ENCODE assay signal across 32 mouse cellular contexts in the genomic region with DNA sequence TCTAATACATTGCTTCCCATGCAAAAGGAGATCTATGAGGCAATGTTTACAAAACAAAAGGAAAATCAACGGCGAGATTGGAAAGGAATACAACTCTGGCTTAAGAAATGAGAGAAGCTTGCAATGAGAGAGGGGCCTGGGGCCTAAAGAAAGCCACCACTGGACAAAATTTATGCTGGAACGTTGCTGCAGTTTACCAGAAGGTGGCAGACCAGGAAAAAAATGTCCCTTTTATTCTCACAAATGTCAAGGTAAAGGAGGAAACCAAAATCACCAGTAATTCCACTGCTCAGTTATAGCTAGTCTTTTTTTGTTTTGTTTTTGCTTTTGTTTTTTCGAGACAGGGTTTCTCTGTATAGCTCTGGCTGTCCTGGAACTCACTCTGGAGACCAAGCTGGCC. TPM values are rescaled to one million over a fixed set of nuclear protein-coding genes. Genes with fewer than 3 reads are reported as not detected.
A peak's percentile ranks its signal among the peaks of the same experiment; 100 is the strongest.
DNase-seq lines count a peak whose midpoint lies in the region; ATAC-seq and TF ChIP-seq lines count a peak whose summit lies in the region.
"Had no signal": no experiment of that assay in that cellular context is flagged by ENCODE, and none has a peak within 500 bp of the region (broad histone marks: within the 10 kb centered on the region; RNA-seq: fewer than 3 reads in every experiment).

No protein-coding gene starts in this region.

- H3K9me3 ChIP-seq in hindbrain, postnatal 0 days (ENCODE audit: low read length), result no peaks in the 10 kb centered on the region
- no peaks in the 10 kb centered on the region for H3K9me3 ChIP-seq in hindbrain, embryonic 12.5 days (replicated peaks)
- no peaks in the 10 kb centered on the region for H3K9me3 ChIP-seq in midbrain, embryonic 14.5 days (ENCODE audit: control insufficient read depth, low read length)
- no peaks in the 10 kb centered on the region for H3K9me3 ChIP-seq in midbrain, embryonic 10.5 days (replicated peaks)
- no peaks in the 10 kb centered on the region for H3K9me3 ChIP-seq in stomach, postnatal 0 days (ENCODE audit: control insufficient read depth, low read length)
- H3K9me3 ChIP-seq: embryonic facial prominence, embryonic 13.5 days; forebrain, embryonic 12.5 days; hindbrain, embryonic 13.5 days; limb, embryonic 13.5 days; liver, embryonic 13.5 days; lung, embryonic 15.5 days; midbrain, embryonic 15.5 days; neural tube, embryonic 13.5 days had no signal

- no peak overlapping the region for H3K4me3 ChIP-seq in hindbrain, postnatal 0 days (ENCODE audit: low read length)
- no peak overlapping the region for H3K4me3 ChIP-seq in hindbrain, embryonic 12.5 days
- H3K4me3 ChIP-seq in midbrain, embryonic 14.5 days (replicated peaks; ENCODE audit: low read depth, low read length), result no peak overlapping the region
- no peak overlapping the region for H3K4me3 ChIP-seq in midbrain, embryonic 10.5 days
- H3K4me3 ChIP-seq in stomach, postnatal 0 days (ENCODE audit: low read depth, low read length), result no peak overlapping the region
- H3K4me3 ChIP-seq: embryonic facial prominence, embryonic 13.5 days; erythroblast, embryonic 14.5 days; forebrain, embryonic 12.5 days; hindbrain, embryonic 13.5 days; limb, embryonic 13.5 days; liver, embryonic 13.5 days; lung, embryonic 15.5 days; midbrain, embryonic 15.5 days; myocyte; neural tube, embryonic 13.5 days had no signal

- no peaks in the 10 kb centered on the region for H3K27me3 ChIP-seq in hindbrain, postnatal 0 days (ENCODE audit: insufficient read depth, low read length)
- no peaks in the 10 kb centered on the region for H3K27me3 ChIP-seq in hindbrain, embryonic 12.5 days
- no peaks in the 10 kb centered on the region for H3K27me3 ChIP-seq in midbrain, embryonic 14.5 days (ENCODE audit: control insufficient read depth, insufficient read depth, low read length)
- no peaks in the 10 kb centered on the region for H3K27me3 ChIP-seq in midbrain, embryonic 10.5 days (ENCODE audit: low read depth, poor library complexity, severe bottlenecking)
- H3K27me3 ChIP-seq in stomach, postnatal 0 days (ENCODE audit: control insufficient read depth, insufficient read depth, low read length), result no peaks in the 10 kb centered on the region
- H3K27me3 ChIP-seq: embryonic facial prominence, embryonic 13.5 days; forebrain, embryonic 12.5 days; hindbrain, embryonic 13.5 days; limb, embryonic 13.5 days; liver, embryonic 13.5 days; lung, embryonic 15.5 days; midbrain, embryonic 15.5 days; neural tube, embryonic 13.5 days had no signal

- no peak overlapping the region for H3K9ac ChIP-seq in hindbrain, postnatal 0 days (replicated peaks; ENCODE audit: low read length)
- H3K9ac ChIP-seq in hindbrain, embryonic 12.5 days, result no peak overlapping the region
- no peak overlapping the region for H3K9ac ChIP-seq in midbrain, embryonic 14.5 days (replicated peaks; ENCODE audit: low read length)
- H3K9ac ChIP-seq in stomach, postnatal 0 days (ENCODE audit: low read length), result no peak overlapping the region
- H3K9ac ChIP-seq: embryonic facial prominence, embryonic 13.5 days; forebrain, embryonic 12.5 days; limb, embryonic 13.5 days; liver, embryonic 13.5 days; lung, embryonic 15.5 days; midbrain, embryonic 15.5 days; neural tube, embryonic 13.5 days had no signal

- H3K4me1 ChIP-seq in hindbrain, postnatal 0 days (ENCODE audit: insufficient read depth, low read length), result no peaks in the 10 kb centered on the region
- H3K4me1 ChIP-seq in hindbrain, embryonic 12.5 days, result no peaks in the 10 kb centered on the region
- H3K4me1 ChIP-seq in midbrain, embryonic 14.5 days (ENCODE audit: control insufficient read depth, insufficient read depth, low read length), result no peaks in the 10 kb centered on the region
- no peaks in the 10 kb centered on the region for H3K4me1 ChIP-seq in midbrain, embryonic 10.5 days
- H3K4me1 ChIP-seq in stomach, postnatal 0 days (replicated peaks; ENCODE audit: control insufficient read depth, insufficient read depth), result no peaks in the 10 kb centered on the region
- H3K4me1 ChIP-seq: forebrain, embryonic 12.5 days; hindbrain, embryonic 13.5 days; limb, embryonic 13.5 days; liver, embryonic 13.5 days; lung, embryonic 15.5 days; midbrain, embryonic 15.5 days; neural tube, embryonic 13.5 days had no signal

- H3K4me2 ChIP-seq in hindbrain, postnatal 0 days (ENCODE audit: low read depth, low read length), result no peak overlapping the region
- H3K4me2 ChIP-seq in hindbrain, embryonic 12.5 days (replicated peaks), result no peak overlapping the region
- H3K4me2 ChIP-seq in midbrain, embryonic 14.5 days (ENCODE audit: low read length), result no peak overlapping the region
- no peak overlapping the region for H3K4me2 ChIP-seq in stomach, postnatal 0 days (replicated peaks; ENCODE audit: low read depth)
- H3K4me2 ChIP-seq: embryonic facial prominence, embryonic 13.5 days; forebrain, embryonic 12.5 days; heart, embryonic 11.5 days; hindbrain, embryonic 13.5 days; limb, embryonic 13.5 days; liver, embryonic 13.5 days; lung, embryonic 15.5 days; midbrain, embryonic 15.5 days; neural tube, embryonic 13.5 days had no signal

- WGBS in hindbrain, postnatal 0 days, result 71% methylated on average over 4 of the region's 4 CpGs
- WGBS in hindbrain, embryonic 12.5 days, result 79% methylated on average over 4 of the region's 4 CpGs
- 78% methylated on average over 4 of the region's 4 CpGs for WGBS in midbrain, embryonic 14.5 days
- 79% methylated on average over 4 of the region's 4 CpGs for WGBS in midbrain, embryonic 10.5 days
- WGBS in stomach, postnatal 0 days, result 68% methylated on average over 4 of the region's 4 CpGs

- no peak for ATAC-seq in hindbrain, postnatal 0 days
- ATAC-seq in hindbrain, embryonic 12.5 days (ENCODE audit: low FRiP score), result no peak
- ATAC-seq in midbrain, embryonic 14.5 days (ENCODE audit: low FRiP score, low TSS enrichment), result no peak
- ATAC-seq in stomach, postnatal 0 days (ENCODE audit: low FRiP score, low TSS enrichment), result no peak
- no peak for ATAC-seq in CD4-positive, CD25-positive, alpha-beta regulatory T cell, adult 4 months
- ATAC-seq: inflammation-experienced regulatory T-cells, adult 6 months; midbrain, embryonic 15.5 days had no signal

- TF ChIP-seq EP300 in stomach, postnatal 0 days (optimal IDR thresholded peaks at IDR 0.05), result no peak

- no peak overlapping the region for H3K27ac ChIP-seq in hindbrain, postnatal 0 days
- H3K27ac ChIP-seq in hindbrain, embryonic 12.5 days, result no peak overlapping the region
- no peak overlapping the region for H3K27ac ChIP-seq in midbrain, embryonic 14.5 days (replicated peaks; ENCODE audit: low read depth, low read length)
- no peak overlapping the region for H3K27ac ChIP-seq in midbrain, embryonic 10.5 days (replicated peaks)
- no peak overlapping the region for H3K27ac ChIP-seq in stomach, postnatal 0 days (replicated peaks)
- H3K27ac ChIP-seq: embryonic facial prominence, embryonic 13.5 days; forebrain, embryonic 12.5 days; hindbrain, embryonic 13.5 days; limb, embryonic 13.5 days; liver, embryonic 13.5 days; lung, embryonic 15.5 days; macrophage; midbrain, embryonic 15.5 days; neural tube, embryonic 13.5 days had no signal

- peaks cover 20% of the 10 kb centered on the region; the same call in 1 of the 2 replicates for H3K36me3 ChIP-seq in hindbrain, postnatal 0 days (ENCODE audit: insufficient read depth, low read length)
- H3K36me3 ChIP-seq in hindbrain, embryonic 12.5 days, result peaks cover 34% of the 10 kb centered on the region
- H3K36me3 ChIP-seq in midbrain, embryonic 14.5 days (ENCODE audit: control insufficient read depth, insufficient read depth, low read length), result peaks cover 40% of the 10 kb centered on the region
- H3K36me3 ChIP-seq in midbrain, embryonic 10.5 days, result peaks cover 45% of the 10 kb centered on the region
- peaks cover 8% of the 10 kb centered on the region for H3K36me3 ChIP-seq in stomach, postnatal 0 days (ENCODE audit: control insufficient read depth, insufficient read depth, low read length)

- TF ChIP-seq CTCF in hindbrain, postnatal 0 days (IDR thresholded peaks at IDR 0.05; ENCODE audit: low read depth), result peak; percentile 46
- TF ChIP-seq CTCF in stomach, postnatal 0 days (IDR thresholded peaks at IDR 0.05; ENCODE audit: low read depth), result peak; percentile 45

- peak; percentile 27 for DNase-seq in hindbrain, postnatal 0 days (ENCODE audit: low spot score)
- peak; percentile 11 for DNase-seq in midbrain, embryonic 14.5 days
- no peak for DNase-seq in midbrain, embryonic 10.5 days (ENCODE audit: low spot score)
- peak; percentile 51 for DNase-seq in NIH3T3 (ENCODE audit: low read depth)
- no peak for DNase-seq in stomach, postnatal 0 days (ENCODE audit: low spot score)
- DNase-seq: adrenal gland, adult 2 months; cerebellum, adult 11-12 months; cerebellum, postnatal 14 days; embryo, embryonic 11 days; gastrocnemius, postnatal 10 days; heart, postnatal 10 days; kidney, adult 2 months; kidney, postnatal 10 days; layer of hippocampus, postnatal 36 days; liver, embryonic 13.5 days; retina, postnatal 1 day; right cerebral cortex, postnatal 25 days; thymus, postnatal 36 days had no signal

RNA-seq across cellular contexts. Expression of a gene that starts 17.0 kb away (rescaled TPM):
- 42.6 and 43.4 TPM in 2 replicates for total RNA-seq in hindbrain, postnatal 0 days (2014; rRNA removed)
- polyA plus RNA-seq in hindbrain, postnatal 0 days (2015; fragmentation: Nextera tagmentation; extraction: Ambion mirVana), result 35.7 and 36.7 TPM in 2 replicates
- 60.6 and 62.8 TPM in 2 replicates for polyA plus RNA-seq in hindbrain, embryonic 12.5 days (2016; fragmentation: Nextera tagmentation; extraction: Ambion mirVana)
- polyA plus RNA-seq in midbrain, embryonic 14.5 days (2014; fragmentation: Nextera tagmentation; extraction: Ambion mirVana), result 31.7 and 41.4 TPM in 2 replicates
- polyA plus RNA-seq in midbrain, embryonic 10.5 days (2016; fragmentation: Nextera tagmentation; extraction: Ambion mirVana), result 45.3 and 51.2 TPM in 2 replicates
- 20.4 and 21.2 TPM in 2 replicates for polyA plus RNA-seq in stomach, postnatal 0 days (2015; fragmentation: Nextera tagmentation; extraction: Ambion mirVana)
- polyA plus RNA-seq in CD4-positive, CD25-positive, alpha-beta regulatory T cell, adult 4 months (2017; shearing (Covaris generic)), result 10 to 100 TPM; 37.1 to 38.8 TPM

RNA-seq across cellular contexts. Expression of a gene that starts 17.3 kb away (rescaled TPM):
- 85.1 and 102 TPM in 2 replicates for total RNA-seq in hindbrain, postnatal 0 days (2014; rRNA removed)
- 85.0 and 85.7 TPM in 2 replicates for polyA plus RNA-seq in hindbrain, postnatal 0 days (2015; fragmentation: Nextera tagmentation; extraction: Ambion mirVana)
- 163 and 166 TPM in 2 replicates for polyA plus RNA-seq in hindbrain, embryonic 12.5 days (2016; fragmentation: Nextera tagmentation; extraction: Ambion mirVana)
- 117 and 153 TPM in 2 replicates for polyA plus RNA-seq in midbrain, embryonic 14.5 days (2014; fragmentation: Nextera tagmentation; extraction: Ambion mirVana)
- 112 and 128 TPM in 2 replicates for polyA plus RNA-seq in midbrain, embryonic 10.5 days (2016; fragmentation: Nextera tagmentation; extraction: Ambion mirVana)
- 53.3 and 54.4 TPM in 2 replicates for polyA plus RNA-seq in stomach, postnatal 0 days (2015; fragmentation: Nextera tagmentation; extraction: Ambion mirVana)
- 10 to 100 TPM; 44.6 to 48.6 TPM for polyA plus RNA-seq in CD4-positive, CD25-positive, alpha-beta regulatory T cell, adult 4 months (2017; shearing (Covaris generic))

Comparison
In these comparisons a context has a peak if more than half of its experiments do, and no peak if none do; other contexts are left out.
1. DNase-seq: peak in hindbrain, postnatal 0 days (single experiment), midbrain, embryonic 14.5 days (single experiment) and NIH3T3 (single experiment); none in midbrain, embryonic 10.5 days (single experiment) and stomach, postnatal 0 days (single experiment).